Mouse (Mus musculus): ENCODE measurements around the gene Ppp3ca.

The Ppp3ca gene

DNA sequence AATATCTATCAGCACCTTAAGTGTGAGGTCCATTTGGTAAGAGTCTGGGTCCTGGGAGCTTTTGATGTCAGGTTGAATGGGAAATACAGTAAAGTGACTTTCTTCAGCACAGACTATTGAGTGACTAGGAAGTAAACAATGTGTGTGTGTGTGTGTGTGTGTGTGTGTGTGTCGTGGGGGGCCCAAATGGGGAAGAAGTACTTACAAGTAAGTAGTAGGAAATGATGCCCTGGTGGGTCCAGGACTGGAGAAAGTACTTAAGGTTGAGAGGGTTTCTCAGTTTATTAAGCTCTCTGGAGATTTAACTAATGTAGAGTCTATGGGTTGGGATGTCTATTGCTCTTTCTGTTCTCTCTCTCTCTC, 92.0 kb downstream of the Ppp3ca start:
- DNase-seq (ENCODE audit: low read depth in 2 of 2, low spot score in 2 of 2), result no peak

DNA sequence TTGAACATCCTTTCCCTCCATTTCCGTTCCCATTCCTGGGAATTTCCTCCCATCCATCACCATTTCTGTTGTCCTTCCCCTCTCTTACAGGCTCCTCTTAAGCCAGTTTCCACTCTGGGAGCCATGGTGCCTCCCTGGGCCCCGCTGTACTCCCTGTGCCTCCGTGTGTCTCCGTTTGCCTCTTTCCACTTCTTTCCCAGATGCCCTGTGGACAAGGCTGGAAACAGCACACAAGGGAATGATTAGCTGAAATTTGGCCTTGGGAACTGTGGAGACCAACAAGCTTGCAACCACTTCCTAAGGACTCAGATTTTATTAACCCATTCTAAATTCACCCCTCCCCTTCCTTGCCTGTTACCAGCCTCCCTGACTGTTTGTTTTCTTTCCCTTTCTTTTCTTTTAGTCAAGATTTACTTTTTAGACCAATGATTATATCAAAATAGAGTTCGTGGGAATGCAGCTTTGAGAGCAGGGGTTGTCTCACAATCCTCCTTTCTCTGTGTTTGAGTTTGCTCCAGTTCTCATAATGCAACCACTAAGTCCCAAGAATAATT, 93.9 kb downstream of the Ppp3ca start:
- no peak for DNase-seq (ENCODE audit: low read depth in 2 of 2, low spot score in 2 of 2)

DNA sequence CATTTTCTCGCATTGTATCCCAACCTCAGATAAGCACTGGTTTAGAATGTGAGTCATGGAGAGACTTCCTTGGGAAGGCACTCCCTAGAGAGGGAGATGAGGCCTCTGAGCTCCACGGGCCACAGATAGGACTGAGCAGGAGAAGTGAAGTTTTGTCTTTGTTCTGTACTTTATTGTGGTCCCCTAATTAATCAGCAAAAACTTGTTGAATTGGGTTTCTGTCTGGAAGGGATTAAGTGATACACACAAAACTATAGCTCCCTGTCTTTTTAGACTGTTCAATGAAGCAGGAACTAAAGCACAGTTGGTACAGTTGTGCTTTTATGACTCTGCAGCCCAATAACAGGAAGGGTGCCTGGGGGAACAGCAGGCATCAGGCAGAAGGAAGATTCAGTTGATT, 95.6 kb downstream of the Ppp3ca start:
- DNase-seq (ENCODE audit: low read depth in 2 of 2, low spot score in 2 of 2), result no peak

DNA sequence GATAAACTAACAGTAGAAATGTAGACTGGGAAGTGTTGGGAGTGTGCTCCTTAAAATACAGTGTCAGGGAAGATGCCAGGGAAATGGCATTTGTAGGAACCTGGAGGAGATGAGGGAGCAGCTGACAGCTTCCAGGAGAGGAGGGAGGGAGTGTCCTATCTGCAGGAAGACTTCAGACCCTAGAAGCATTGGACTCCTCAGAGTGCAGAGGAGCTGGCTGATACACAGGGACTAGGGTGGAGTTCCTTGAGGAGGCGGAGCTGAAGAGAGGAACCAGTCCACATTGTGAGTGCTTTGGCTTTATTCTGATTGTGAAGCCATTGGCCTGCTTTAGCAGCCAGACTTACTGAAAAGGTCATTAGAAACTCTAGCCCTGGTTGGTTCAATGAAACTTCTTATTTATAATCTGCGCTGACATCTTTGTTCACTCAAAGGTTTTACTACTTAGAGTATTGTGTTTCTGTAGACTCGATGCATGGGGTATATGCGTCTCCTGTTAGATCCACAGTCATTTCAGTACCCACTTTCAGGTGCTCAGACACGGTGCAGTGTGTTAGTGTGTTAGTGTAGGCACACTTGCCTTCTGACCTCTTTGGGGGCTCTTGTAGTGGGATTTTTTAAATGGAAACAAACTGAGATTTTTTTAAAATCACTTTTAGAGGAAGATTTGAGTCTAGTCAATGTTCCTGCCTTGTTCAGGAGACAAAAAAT, 99.0 kb downstream of the Ppp3ca start:
- DNase-seq (ENCODE audit: low read depth in 2 of 2, low spot score in 2 of 2), result no peak

DNA sequence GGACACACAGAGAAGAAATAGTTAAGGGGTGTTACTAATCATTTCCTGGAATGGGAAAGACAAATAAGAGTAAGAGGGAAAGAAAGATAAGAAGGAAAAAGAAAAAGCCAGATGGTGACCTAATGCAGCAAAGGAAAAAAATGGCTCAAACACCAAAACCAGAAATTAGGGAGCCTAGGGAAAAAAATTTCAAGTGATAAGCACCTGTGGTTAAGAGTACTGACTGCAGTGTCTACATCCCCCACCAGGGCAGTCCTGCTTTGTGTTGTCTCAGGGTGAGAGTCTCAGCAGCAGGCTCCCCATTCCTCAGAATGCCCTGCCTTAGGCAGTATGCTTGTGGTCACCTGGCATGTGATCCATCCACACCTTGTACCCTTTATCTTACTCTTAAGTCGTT, 99.6 kb downstream of the Ppp3ca start:
- DNase-seq (ENCODE audit: low read depth in 2 of 2, low spot score in 2 of 2), result no peak

DNA sequence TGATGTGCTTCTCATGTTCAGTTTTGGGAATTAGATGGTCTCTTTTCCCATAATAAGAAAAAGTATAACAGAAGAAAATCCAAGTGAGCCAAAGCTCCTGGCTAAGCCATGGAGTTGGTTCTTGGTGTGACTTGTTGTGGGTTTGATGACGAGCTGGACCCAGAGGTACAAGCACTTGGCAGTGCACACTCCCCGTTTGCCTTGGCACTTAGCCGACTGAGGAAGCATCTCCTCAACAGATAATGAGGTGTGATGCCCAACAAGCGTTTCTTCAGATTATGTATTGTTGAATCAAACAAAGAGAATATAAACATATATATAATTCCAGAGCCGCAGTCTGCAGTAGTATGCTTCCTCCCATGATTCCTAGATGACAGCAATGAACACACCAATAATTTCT, 101.8 kb downstream of the Ppp3ca start:
- DNase-seq (ENCODE audit: low read depth in 2 of 2, low spot score in 2 of 2), result no peak

DNA sequence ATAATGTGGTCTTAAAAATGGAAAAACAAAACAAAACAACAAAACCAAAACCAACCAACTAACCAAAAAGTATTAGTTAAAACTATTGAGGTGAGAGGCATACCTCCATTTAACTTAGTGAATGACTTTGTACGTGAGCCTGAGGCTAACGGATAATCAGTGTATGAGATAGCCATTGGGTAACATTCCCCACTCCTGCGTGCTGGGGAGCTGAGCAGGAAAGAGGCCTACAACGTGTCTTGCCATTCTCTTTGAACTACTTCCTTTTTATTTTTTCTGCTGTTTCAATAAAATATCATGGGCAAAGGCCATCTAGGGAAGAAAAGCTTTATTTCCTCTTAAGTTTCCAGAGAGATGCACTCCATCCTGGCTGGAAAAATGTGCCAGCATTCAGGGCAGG, 103.3 kb downstream of the Ppp3ca start:
- DNase-seq (ENCODE audit: low read depth in 2 of 2, low spot score in 2 of 2), result no peak

DNA sequence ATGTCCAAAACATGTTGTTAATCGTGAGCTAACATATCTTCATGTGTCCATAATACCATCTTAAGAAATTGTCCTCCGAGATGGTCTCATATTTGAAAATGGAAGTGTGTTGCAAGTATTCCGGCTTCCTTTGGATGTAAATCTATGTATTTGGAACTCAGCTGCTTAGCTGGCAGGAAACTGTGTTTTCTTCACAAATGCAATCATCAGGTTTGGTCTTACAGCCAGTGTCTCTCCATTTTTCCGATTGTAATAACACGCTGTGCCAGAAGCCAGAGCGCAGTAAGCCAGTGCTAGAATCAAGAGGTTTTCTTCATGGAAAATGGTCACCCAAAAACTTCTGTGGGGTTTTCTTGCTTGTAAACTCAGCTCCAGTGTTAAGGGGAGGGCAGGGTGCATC, 104.3 kb downstream of the Ppp3ca start:
- no peak for DNase-seq (ENCODE audit: low read depth in 2 of 2, low spot score in 2 of 2)

DNA sequence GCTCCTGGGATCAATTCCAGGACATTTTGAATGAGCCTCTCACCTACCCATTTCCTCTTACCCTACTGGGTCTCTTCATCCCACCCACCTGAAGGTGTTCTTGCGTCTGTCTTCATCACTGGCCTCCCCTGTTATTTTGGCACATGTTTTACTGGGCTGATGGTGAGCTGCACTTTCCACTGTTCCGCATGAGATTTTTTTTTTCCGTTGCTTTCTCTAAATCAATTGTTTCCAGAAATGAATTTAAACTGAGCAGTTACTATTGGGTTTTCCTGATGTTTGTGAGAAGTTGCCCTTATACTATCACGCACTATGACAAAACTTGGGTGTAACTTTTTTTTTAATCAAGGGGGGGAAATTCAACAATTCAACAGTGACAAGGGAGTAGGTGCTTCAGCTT, 106.6 kb downstream of the Ppp3ca start:
- DNase-seq (ENCODE audit: low read depth in 2 of 2, low spot score in 2 of 2), result no peak

DNA sequence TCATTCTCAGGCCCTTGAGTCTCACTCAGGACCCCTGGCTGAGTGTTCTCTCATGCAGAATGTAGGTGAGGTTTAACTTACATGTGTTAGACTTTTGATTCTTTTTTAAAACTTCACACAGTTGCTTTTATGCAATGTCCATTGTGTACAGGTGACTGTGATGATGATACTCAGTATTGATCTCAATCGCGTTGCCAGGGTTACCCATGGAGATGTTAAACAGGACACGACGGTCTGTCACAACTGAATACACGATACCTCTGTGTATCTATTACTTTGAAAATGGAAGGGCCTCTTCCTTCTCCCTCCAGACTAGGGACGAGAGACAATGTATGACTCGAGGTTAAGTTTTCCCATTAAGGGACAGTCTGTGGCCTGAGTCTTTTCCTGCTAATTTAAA, 107.5 kb downstream of the Ppp3ca start:
- DNase-seq (ENCODE audit: low read depth in 2 of 2, low spot score in 2 of 2), result no peak

DNA sequence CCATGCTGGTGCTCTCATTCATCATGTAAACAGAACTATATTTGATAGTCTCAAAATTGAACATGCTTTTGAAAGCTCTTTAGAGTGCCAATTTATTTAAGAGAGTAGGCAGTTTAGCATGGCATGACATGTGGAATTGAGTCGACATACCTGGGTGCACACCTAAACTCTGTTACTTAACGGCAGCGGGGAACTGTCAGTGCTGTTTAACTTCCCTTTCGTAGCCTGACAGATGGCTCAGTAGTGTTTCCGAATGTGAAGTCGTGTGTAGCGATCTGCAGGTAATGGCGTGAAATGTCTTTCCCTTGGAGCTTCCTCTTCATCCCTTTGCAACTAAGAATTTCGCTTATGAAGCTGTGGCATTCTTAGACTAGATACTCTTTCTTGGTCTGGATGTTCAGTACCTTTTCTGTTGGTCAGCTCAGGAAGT, 107.9 kb downstream of the Ppp3ca start:
- no peak for DNase-seq (ENCODE audit: low read depth in 2 of 2, low spot score in 2 of 2)

DNA sequence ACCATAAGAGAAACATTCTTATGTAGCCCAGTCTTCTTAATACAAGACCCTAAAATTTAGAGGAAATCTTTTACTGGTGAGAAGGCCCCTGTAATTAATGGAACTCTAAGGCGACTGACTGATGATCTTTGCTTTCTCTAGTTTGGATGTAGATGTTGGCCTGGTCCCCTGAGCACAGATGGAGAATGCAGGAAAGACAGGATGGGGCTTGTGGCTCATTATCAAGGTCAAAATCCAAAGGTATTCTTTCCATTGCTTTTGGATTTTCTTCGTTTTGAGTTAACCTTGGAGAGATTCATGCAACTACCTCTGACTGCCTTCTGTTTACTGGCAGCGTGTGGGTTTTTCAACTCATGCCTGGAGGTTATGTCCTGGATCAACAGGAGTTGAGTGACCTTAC, 110.4 kb downstream of the Ppp3ca start:
- no peak for DNase-seq (ENCODE audit: low read depth in 2 of 2, low spot score in 2 of 2)

DNA sequence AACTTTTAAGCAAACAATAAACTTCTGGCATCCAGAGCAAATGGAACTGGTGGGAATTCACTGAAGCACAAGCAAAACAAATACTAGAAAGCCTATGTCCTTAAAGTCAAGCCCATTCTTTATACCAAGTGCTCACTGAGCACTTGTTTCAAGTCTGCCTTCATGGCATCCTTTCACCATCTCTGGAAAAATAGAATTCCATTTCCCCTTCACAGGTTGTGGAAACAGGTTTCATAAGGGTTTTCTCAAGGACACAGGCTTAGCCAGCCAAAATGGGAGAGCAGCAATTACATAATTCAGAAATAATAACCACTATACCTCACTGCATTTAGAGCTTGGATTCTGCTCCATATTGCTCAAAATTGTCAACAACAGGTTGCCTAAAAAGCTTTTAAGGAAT, 112.1 kb downstream of the Ppp3ca start:
- DNase-seq (ENCODE audit: low read depth in 2 of 2, low spot score in 2 of 2), result no peak

DNA sequence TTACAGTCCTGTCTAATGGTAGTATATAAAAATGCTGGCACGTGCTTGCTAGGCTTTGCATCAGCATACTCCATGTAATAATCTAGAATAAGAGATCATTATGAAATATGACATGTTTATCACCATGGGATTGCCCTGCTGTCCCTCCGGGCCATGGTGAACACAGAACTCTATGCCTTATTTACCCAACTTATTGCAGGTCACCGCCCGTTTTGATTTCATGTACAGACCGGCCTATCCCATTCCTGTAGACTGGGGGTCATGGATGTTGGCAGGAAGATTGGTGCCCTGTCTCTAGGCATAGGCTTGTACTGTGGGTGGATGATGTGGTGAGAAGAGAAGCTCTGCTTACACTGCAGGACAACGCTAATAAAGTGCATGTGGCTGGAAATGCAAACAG, 115.8 kb downstream of the Ppp3ca start:
- DNase-seq (ENCODE audit: low read depth in 2 of 2, low spot score in 2 of 2), result no peak

DNA sequence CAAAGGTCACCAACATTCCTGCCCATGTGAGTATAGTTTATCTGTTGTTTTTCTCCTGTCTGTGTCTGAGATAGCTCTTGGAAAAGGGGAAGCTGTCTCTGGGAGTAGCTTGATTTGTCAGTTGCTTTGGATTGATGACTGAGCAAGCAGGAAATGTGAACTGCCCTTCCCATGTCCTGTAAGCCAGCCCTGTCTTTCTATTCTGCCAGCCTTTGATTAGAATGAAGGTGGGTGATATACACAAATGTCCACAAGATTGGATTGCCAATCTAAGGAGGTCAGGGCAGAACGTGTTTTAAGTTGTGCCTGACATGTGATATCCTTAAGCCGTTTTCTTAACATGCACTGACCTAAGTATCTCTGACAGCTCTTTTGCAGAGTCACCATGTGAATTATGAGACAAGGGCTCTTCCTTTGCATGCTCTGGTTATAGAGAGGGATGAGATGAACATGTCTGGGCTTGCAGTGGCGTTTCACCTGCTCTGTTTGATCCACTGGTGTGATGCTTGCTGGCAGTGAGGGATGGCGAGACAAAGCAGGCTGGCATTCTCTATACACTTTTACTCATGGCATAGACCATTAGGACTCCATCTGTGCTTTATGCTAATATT, 120.4 kb downstream of the Ppp3ca start:
- DNase-seq (ENCODE audit: low read depth in 2 of 2, low spot score in 2 of 2), result no peak

DNA sequence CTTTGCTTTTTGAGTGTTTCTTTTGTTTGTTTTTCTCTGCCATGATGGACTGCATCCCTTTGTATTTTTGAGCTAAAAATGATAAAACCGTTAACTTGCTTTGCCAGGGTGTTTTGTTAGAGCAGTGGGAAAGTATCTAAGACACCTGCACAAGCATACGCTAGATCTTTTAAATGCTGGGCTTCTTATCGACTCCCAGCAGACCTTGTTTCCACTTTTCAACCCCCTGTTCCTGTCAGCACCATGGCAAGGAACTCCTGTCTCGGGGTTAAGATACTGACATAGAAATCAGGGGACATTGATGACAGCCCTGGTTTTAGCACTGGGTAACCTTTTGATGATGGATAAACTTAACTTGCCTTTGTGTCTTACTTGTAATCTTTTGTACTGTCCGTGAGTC, 121.5 kb downstream of the Ppp3ca start:
- no peak for DNase-seq (ENCODE audit: low read depth in 2 of 2, low spot score in 2 of 2)

DNA sequence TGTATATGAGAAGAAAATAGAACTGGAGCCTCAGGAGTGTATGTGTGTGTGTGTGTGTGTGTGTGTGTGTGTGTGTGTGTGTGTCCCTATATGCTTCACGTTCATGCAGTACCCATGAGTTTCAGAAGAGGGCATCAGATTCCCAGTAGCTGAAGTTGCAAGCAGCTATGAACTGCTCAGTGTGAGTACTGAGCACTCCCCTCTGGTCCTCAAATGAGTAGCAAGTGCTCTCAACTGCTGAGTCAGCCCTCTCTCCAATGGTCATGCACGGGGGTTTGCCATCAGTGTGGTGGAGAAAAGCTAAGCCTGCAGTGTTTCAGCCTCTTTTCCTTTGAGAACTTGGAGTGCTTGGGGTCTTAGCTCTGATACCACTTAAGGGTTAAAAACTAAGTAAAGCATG, 122.0 kb downstream of the Ppp3ca start:
- no peak for DNase-seq (ENCODE audit: low read depth in 2 of 2, low spot score in 2 of 2)

DNA sequence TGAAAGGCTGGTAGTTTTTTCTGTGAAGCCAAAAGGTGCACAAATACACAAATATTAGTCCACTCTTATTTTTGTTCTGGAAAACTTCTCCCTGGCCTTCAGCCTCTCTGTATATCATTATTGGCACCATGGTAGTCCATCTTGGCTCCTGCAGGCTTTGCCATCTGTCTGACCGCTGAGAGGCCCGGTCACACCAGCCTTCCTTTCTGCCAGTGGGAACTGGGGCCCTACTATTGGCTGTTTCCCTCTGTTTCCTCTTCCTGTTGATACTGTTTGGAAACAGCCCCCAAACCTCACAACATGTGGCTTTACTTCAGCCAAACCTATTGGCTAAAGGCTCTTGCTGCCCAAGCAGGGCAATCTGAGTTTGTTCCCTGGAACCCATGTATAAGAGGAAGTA, 123.5 kb downstream of the Ppp3ca start:
- DNase-seq (ENCODE audit: low read depth in 2 of 2, low spot score in 2 of 2), result no peak

DNA sequence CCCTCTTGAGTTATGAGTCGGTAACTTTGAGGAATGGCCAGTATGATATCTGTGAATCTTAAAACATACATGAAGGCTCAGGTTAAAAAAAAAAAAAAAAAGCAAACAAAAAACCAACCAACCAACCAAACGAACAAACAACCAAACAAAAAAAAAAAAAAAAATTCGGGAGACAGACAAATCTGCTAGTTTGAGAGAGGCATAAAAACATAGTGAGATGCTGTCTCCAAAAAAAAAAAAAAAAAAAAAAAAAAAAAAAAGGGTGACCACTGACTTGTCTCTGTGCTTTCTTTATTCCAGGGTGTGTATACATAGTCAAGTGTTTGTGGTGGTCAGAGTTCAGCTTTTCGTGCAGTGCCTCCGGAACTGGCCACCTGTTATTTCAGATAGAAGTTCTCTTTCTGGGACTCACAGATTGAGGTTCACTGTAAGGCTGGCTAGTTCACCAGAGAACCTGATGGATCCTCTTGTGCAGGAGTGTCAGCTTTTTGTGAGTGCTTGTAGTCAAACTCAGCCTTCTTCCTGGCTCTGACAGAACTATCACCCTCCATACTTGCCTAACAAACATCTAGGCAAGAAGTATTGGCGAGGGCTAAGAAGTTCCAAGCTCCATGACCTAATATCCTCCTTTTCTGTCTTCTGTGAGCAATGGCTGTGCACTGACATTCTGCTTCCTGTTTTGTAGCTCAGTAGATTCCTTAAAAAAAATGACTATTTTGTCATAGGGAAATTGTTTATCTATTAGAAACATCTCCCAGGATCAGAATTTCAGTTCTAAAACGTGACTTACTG, 124.7 kb downstream of the Ppp3ca start:
- DNase-seq (ENCODE audit: low read depth in 2 of 2, low spot score in 2 of 2), result no peak

DNA sequence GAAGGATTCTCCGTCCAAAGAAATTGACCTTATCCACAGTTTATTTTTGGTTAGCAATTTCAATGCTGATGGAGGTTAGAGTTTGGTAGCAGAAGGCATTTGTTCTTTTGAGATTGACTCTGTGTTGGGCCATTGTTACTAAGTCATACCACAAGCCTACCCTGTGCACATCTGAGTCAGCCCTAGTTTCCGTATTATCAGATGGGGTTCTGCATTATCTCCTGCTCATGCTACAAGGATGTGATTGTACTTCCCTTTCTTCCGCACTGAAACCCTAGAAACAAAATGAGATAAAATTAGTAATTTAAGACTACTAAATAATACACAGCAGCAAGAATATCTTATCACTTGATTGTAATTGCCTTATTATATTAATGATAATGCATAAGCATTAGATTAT, 129.0 kb downstream of the Ppp3ca start:
- DNase-seq (ENCODE audit: low read depth in 2 of 2, low spot score in 2 of 2), result no peak

DNA sequence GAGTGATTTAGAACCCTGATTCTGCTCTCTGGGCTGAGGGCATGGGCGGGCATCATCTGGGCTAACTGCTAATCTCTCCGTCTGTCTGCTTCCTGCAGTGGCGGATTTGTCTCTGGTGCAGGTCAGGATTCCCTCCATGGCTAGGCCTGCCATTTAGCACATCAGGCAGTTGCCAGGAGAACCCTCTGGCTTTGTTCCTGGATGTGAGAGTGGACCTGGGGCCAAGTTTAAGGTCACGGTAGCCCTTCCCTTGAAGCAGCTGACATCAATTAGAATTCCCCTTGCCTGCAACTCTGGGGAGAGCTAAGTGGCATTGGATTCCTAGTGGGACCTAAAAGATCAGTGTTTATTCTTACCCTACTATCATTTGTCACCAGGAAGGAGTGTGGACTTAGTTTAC, 132.7 kb downstream of the Ppp3ca start:
- no peak for DNase-seq (ENCODE audit: low read depth in 2 of 2, low spot score in 2 of 2)

DNA sequence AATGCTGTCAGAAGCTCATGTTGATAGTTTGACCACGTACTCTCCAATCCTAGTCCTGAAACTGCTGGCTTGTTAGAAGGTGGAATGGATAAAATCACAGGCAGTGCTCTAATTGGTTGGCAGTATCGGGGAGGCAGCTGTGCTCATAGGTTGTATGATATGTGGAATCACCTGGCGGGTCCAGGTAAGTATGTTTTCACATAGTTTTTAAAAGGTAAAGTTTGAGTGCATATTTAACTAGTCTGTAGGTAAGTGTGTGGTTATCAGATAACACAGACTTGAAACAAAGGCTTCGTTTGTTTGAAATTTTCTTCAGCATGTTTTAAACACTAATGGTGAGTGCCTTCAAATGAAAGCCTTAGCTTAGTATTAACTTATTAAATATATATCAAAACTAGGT, 136.0 kb downstream of the Ppp3ca start:
- DNase-seq (ENCODE audit: low read depth in 2 of 2, low spot score in 2 of 2), result no peak

All from CD8-positive naive resting alpha-beta T cell, adult 2 months (primary cell).